Mouse (Mus musculus): ENCODE results near the gene Btbd19. TPM values are rescaled to one million over a fixed set of nuclear protein-coding genes. Genes with fewer than 3 reads are reported as not detected.

Gene Btbd19
- polyA plus RNA-seq, 1 experiment from 2014 or later: 6.7 TPM

DNA sequence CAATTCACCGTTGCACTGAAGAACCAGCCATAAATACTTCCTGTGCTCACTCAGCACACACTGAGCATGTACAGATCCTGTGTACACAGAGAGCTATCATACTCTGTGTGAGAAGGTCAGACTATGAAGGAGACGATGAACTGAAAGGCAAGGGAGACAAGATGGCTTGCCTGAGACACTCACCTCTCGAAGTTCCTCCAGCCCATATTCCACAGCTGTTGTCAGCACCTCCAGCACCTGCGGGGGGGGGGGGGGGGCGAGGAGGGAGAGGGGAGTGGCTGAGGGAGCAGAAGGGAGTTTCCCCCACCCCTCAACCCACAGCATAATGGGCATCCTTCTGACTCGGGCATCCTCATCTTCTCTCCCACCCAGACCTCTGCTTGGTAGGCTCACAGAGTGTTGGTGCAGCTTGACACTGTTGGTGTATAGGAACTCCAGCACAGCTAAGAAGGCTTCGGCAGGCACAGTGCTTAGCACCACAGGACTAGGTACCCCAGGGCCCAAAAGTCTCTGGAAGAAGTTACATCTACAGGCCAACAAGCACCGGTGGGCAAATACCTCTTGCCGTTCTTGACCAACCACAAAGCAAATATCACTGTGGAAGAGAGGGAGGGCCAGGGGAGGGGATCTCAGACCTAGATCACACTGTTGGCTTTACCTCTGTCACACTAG, 1.8 kb downstream of the Btbd19 start:
- Histone ChIP-seq H3K27me3 (replicated peaks) (no peaks in the 10 kb centered on the region), H3K4me2 (no peak overlapping the region), H3K4me3 (replicated peaks) (no peak overlapping the region), H3K9me3 (no peaks in the 10 kb centered on the region), H3K9ac (no peak overlapping the region), H3K27ac (peak overlapping the region; percentile 1; the same call in 1 of the 2 replicates), H3K36me3 (peaks cover 1% of the 10 kb centered on the region; the same call in 1 of the 2 replicates), H3K4me1 (peaks cover 24% of the 10 kb centered on the region)
- ATAC-seq (ENCODE audit: insufficient read depth, low FRiP score, low read depth): no peak
- 61% methylated on average over 9 of the region's 9 CpGs for WGBS

DNA sequence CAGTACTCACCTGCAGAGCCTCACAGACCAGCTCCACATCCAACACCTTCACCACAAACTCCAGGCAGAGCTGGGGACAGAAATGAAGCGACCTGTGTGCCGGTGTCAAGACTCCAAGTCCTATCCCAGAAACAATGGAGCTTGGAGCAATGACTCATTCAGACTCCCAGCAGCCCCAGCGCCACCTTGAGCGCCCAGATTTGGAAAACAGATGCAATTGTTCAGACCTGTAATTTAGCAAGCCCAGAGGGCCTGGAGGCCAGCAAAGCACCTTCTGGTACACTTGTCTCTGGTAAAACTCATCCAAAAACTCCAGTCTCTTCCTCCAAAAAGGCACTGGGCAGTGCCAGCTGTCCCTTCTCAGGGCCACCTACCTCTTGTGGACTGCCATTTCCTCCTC, 3.3 kb downstream of the Btbd19 start:
- Histone ChIP-seq H3K27ac (0 out of 2 replicates have a peak overlapping the region, but pooled peaks have one; percentile 2), H3K9ac (no peak overlapping the region), H3K4me2 (no peak overlapping the region), H3K4me1 (peaks cover 24% of the 10 kb centered on the region), H3K27me3 (replicated peaks) (no peaks in the 10 kb centered on the region), H3K9me3 (no peaks in the 10 kb centered on the region), H3K4me3 (replicated peaks) (no peak overlapping the region), H3K36me3 (no peaks in the 10 kb centered on the region)
- no peak for ATAC-seq (ENCODE audit: insufficient read depth, low FRiP score, low read depth)
- WGBS: 79% methylated on average over 4 of the region's 4 CpGs

DNA sequence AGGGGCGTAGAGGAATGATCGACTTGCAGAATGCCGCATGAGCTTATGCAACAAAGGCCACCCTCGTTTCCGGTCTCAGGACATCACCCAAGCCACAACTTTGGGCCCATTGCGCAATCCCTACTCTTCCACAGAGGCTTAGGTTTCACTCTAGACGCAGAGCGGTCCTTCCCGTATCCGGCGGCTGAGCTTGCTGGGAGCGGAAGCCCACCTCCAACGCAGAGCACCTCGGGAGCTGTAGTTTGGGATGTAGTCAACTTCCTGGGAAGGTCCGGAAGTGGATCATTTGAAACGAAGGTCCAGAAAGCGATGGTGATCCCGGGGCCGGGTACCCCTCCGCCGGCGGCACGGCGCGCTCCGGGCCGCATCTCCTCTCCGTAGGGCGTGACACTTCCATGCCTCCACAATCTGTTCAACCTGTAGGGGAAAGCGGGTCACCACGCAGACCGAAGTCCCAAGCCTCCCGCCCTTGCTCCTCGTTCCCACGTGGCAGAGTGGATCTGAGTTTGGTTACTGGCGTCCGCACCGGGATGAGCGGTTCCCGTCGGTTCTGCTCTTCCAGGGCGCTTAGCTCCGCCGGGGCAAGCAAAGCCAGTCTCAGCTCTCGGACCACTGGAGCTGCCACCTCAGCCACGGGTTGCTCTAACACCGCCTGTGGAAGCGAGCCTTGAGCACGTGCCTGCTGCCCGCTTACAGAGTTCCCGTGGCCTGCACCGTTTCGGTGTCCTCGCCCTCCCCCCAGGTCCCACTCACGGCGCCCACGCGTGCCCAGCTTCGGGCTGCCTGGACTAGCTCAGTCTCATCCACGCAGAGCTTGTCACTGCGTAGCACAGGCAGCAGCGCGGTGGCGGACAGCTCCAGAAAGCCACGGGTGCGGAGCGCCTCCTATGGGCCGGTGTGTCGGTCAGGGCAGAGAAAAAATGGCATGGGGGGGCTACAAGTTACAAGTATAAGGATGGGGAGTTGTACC, 4.8 kb downstream of the Btbd19 start:
- no peaks in the 10 kb centered on the region for H3K9me3 ChIP-seq
- H3K27ac ChIP-seq: peak overlapping the region; percentile 84
- H3K4me1 ChIP-seq: peaks cover 15% of the 10 kb centered on the region
- H3K36me3 ChIP-seq: no peaks in the 10 kb centered on the region
- no peaks in the 10 kb centered on the region for H3K27me3 ChIP-seq (replicated peaks)
- peak overlapping the region; percentile 82 for H3K4me3 ChIP-seq (replicated peaks)
- peak overlapping the region; percentile 66 for H3K9ac ChIP-seq
- ATAC-seq (ENCODE audit: insufficient read depth, low FRiP score, low read depth): peak; percentile 93
- WGBS: under 1% methylated on average over 69 of the region's 69 CpGs
- peak overlapping the region; percentile 100 for H3K4me2 ChIP-seq

DNA sequence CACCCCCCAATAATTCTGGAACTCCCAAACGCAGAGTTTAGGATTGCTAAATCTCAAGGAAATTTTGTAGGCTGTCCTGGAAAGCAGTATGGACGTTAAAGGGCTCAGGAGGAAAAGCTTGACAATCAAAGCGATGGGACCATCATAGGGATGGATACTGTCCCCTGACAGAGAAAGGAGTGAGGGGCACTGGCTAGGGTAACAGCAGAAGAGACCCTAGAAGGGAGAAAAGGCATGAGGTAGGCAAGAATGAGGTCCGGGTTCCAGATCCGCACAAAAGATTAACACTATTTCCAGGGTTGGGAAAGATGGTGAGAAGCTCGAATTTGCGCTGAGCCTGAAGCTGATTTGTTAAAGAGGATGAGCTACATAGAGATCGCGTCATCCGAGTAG, 5.5 kb downstream of the Btbd19 start:
- no peaks in the 10 kb centered on the region for H3K36me3 ChIP-seq
- H3K9ac ChIP-seq: peak overlapping the region; percentile 14; the same call in 1 of the 2 replicates
- ATAC-seq (ENCODE audit: insufficient read depth, low FRiP score, low read depth): no peak
- H3K4me2 ChIP-seq: peak overlapping the region; percentile 100
- peaks cover 8% of the 10 kb centered on the region for H3K4me1 ChIP-seq
- WGBS: 2% methylated on average over 10 of the region's 10 CpGs
- H3K27me3 ChIP-seq (replicated peaks): no peaks in the 10 kb centered on the region
- H3K4me3 ChIP-seq (replicated peaks): peak overlapping the region; percentile 82
- H3K27ac ChIP-seq: peak overlapping the region; percentile 84
- H3K9me3 ChIP-seq: no peaks in the 10 kb centered on the region

DNA sequence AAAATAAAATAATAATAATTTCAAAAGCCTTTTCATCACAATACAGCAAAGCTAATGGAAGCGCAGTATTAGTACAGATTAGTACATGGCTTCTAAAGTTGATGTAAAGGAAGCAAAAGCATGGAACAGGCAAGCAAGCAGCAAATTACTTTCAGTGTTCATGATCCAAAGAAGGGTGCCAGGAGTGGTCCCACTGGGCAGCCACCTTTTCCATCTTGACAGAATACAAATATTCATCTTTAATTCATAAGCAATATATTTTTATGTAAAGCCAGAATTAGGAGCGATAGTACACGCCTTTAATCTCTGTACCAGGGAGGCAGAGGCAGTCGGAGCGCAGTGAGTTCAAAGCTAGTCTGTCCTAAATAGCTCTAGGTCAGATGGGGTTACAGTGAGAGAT, 5.9 kb downstream of the Btbd19 start:
- Histone ChIP-seq H3K9ac (peak overlapping the region; percentile 14; the same call in 1 of the 2 replicates), H3K4me1 (peaks cover 5% of the 10 kb centered on the region; the same call in 1 of the 2 replicates), H3K27me3 (replicated peaks) (no peaks in the 10 kb centered on the region), H3K4me3 (replicated peaks) (peak overlapping the region; percentile 82), H3K9me3 (no peaks in the 10 kb centered on the region), H3K27ac (peak overlapping the region; percentile 84), H3K4me2 (peak overlapping the region; percentile 100), H3K36me3 (0 out of 2 replicates have a peak, but pooled peaks cover 3% of the 10 kb centered on the region)
- ATAC-seq (ENCODE audit: insufficient read depth, low FRiP score, low read depth): no peak
- 78% methylated on average over 5 of the region's 5 CpGs for WGBS

DNA sequence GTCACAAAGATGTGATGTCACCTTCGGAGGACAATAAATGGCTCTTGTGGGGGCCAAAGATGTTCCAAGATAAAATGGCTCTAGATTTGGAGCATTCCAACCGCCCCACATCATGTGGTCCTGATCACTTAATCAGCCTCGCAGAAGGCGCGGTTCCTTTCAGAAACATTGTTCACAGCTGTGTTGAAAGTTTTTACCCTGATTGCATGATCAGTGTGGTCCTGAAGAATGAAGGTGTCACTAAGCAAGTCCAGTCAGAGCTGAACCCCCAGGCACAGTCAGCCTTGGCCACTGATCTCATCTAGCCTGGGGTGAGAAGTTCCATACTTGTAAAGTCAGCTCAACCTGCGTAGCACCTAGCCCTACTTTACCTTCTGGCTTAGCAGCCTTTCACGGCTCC, 7.6 kb downstream of the Btbd19 start:
- no peaks in the 10 kb centered on the region for H3K27me3 ChIP-seq (replicated peaks)
- WGBS: 92% methylated on average over 7 of the region's 7 CpGs

DNA sequence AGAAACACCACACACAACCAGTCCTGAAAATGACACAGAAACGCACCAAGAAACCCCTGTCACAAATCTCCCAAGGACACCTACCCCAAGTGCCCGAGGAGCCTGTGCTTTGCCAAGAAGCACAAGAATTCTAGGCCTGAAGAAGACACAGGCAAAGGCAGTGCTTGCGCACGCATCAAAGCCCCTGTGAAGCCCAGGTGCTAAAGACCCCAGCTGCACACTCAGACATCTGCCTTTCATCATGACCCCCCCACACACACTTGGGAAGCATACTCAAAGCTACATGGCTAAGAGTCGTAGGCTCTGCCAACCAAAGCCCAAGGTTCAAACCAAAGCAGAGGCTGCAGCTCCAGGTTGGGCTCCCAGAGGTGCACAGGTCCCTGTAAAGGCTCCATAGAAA, 9.9 kb downstream of the Btbd19 start:
- H3K4me2 ChIP-seq: no peak overlapping the region
- H3K27ac ChIP-seq: no peak overlapping the region
- H3K9ac ChIP-seq: no peak overlapping the region
- no peaks in the 10 kb centered on the region for H3K27me3 ChIP-seq (replicated peaks)
- no peaks in the 10 kb centered on the region for H3K9me3 ChIP-seq
- H3K36me3 ChIP-seq: peaks cover 5% of the 10 kb centered on the region; the same call in 1 of the 2 replicates
- WGBS: 80% methylated on average over 5 of the region's 5 CpGs
- no peak for ATAC-seq (ENCODE audit: insufficient read depth, low FRiP score, low read depth)
- H3K4me1 ChIP-seq: no peaks in the 10 kb centered on the region
- H3K4me3 ChIP-seq (replicated peaks): no peak overlapping the region

More for the DNA sequence above, 7.6 kb downstream of the Btbd19 start:
- Histone ChIP-seq H3K9ac (no peak overlapping the region), H3K4me1 (no peaks in the 10 kb centered on the region), H3K36me3 (0 out of 2 replicates have a peak, but pooled peaks cover 3% of the 10 kb centered on the region), H3K4me3 (replicated peaks) (no peak overlapping the region), H3K4me2 (no peak overlapping the region), H3K27ac (no peak overlapping the region), H3K9me3 (no peaks in the 10 kb centered on the region)
- ATAC-seq (ENCODE audit: insufficient read depth, low FRiP score, low read depth): no peak

DNA sequence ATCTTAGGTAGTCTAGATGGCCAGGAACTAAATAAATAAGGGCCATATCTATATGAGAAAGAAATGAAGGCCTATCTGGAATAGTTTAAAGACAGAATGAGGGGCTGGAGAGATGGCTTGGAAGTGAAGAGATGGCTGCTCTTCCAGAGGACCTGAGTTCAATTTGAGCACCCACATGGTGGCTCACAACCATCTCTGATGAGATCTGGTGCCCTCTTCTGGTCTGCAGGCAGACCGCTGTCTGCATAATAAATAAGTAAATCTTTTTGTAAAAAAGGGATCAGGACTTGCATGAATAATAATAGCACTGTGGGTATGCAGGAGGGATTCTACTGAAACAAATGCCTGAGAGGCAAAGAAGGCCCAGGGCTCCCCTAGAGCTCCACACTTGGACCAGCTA, 12.3 kb downstream of the Btbd19 start:
- WGBS: 96% methylated on average over 1 of the region's 1 CpGs
- H3K4me3 ChIP-seq (replicated peaks): no peak overlapping the region
- no peak overlapping the region for H3K27ac ChIP-seq
- H3K4me2 ChIP-seq: no peak overlapping the region
- H3K4me1 ChIP-seq: no peaks in the 10 kb centered on the region
- peaks cover 5% of the 10 kb centered on the region; the same call in 1 of the 2 replicates for H3K36me3 ChIP-seq
- no peak for ATAC-seq (ENCODE audit: insufficient read depth, low FRiP score, low read depth)
- no peaks in the 10 kb centered on the region for H3K9me3 ChIP-seq
- no peaks in the 10 kb centered on the region for H3K27me3 ChIP-seq (replicated peaks)
- H3K9ac ChIP-seq: no peak overlapping the region

DNA sequence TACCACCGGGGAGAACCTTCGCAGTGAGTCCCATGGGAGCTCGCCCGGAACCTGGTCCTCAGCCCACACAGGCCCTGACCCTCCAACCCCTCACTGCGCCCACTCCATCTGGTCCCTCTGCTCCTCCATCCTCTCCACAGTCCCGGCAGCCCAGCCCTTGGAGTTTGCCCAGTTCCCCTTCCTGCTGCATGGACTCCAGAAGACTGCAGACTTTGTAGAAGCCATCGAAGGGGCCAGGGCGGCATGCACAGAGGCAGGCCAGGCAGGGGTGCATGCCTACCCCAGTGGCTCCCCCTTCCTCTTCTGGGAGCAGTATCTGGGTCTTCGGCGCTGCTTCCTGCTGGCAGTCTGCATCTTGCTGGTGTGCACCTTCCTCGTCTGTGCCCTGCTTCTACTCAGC, 14.5 kb downstream of the Btbd19 start:
- no peak overlapping the region for H3K4me3 ChIP-seq (replicated peaks)
- H3K36me3 ChIP-seq: peaks cover 5% of the 10 kb centered on the region; the same call in 1 of the 2 replicates
- H3K27me3 ChIP-seq (replicated peaks): no peaks in the 10 kb centered on the region
- no peak for ATAC-seq (ENCODE audit: insufficient read depth, low FRiP score, low read depth)
- no peak overlapping the region for H3K9ac ChIP-seq
- H3K27ac ChIP-seq: no peak overlapping the region
- no peaks in the 10 kb centered on the region for H3K4me1 ChIP-seq
- H3K4me2 ChIP-seq: no peak overlapping the region
- 95% methylated on average over 11 of the region's 11 CpGs for WGBS
- no peaks in the 10 kb centered on the region for H3K9me3 ChIP-seq

DNA sequence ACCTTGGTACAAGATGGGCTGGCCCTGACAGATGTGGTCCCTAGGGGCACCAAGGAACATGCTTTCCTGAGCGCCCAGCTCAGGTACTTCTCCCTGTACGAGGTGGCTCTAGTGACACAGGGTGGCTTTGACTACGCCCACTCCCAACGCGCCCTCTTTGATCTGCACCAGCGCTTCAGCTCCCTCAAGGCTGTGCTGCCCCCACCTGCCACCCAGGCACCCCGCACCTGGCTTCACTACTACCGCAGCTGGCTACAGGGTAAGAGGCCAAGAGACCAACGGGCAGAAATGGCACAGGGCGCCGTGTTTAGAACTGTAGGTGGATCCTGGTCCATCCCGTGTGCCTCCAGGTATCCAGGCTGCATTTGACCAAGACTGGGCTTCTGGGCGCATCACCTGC, 15.3 kb downstream of the Btbd19 start:
- Histone ChIP-seq H3K36me3 (peaks cover 5% of the 10 kb centered on the region; the same call in 1 of the 2 replicates), H3K4me1 (no peaks in the 10 kb centered on the region)
- WGBS: 86% methylated on average over 13 of the region's 13 CpGs

DNA sequence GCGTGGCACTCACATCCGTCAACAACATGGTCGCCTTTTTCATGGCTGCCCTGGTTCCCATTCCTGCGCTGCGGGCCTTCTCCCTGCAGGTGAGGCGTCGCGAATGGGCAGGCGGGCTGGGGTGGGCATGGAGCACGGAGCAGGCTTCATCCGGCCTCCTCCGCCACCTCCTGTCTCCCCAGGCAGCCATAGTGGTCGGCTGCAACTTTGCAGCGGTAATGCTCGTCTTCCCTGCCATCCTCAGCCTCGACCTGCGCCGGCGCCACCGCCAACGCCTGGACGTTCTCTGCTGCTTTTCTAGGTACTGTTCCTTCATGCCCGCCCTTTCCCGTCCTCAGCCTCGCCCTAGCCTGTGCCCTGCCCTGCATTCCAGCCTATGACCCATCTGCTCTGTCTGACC, 16.2 kb downstream of the Btbd19 start:
- Histone ChIP-seq H3K9ac (no peak overlapping the region), H3K4me2 (no peak overlapping the region), H3K4me1 (no peaks in the 10 kb centered on the region), H3K4me3 (replicated peaks) (no peak overlapping the region), H3K27ac (no peak overlapping the region), H3K9me3 (no peaks in the 10 kb centered on the region), H3K36me3 (peaks cover 2% of the 10 kb centered on the region; the same call in 1 of the 2 replicates), H3K27me3 (replicated peaks) (no peaks in the 10 kb centered on the region)
- ATAC-seq (ENCODE audit: insufficient read depth, low FRiP score, low read depth): no peak
- WGBS: 93% methylated on average over 25 of the region's 25 CpGs

More for the DNA sequence above, 15.3 kb downstream of the Btbd19 start:
- Histone ChIP-seq H3K4me2 (no peak overlapping the region), H3K9ac (no peak overlapping the region), H3K27me3 (replicated peaks) (no peaks in the 10 kb centered on the region), H3K27ac (no peak overlapping the region), H3K9me3 (no peaks in the 10 kb centered on the region), H3K4me3 (replicated peaks) (no peak overlapping the region)
- ATAC-seq (ENCODE audit: insufficient read depth, low FRiP score, low read depth): no peak

DNA sequence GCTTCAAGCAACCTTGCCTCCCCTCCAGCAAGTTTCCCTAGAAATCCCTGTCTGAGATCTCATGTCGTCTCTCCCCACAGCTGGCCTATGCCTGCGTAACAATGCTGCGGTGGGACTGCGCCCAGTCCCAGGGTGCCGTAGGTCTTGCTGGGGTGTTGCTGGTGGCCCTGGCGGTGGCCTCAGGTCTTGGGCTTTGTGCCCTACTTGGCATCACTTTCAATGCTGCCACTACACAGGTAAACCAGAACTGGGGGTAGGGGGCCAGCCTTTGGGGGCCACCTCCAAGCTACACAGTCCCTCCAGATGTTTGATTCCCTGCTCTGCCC, 17.0 kb downstream of the Btbd19 start:
- no peak overlapping the region for H3K4me3 ChIP-seq (replicated peaks)
- H3K36me3 ChIP-seq: peaks cover 2% of the 10 kb centered on the region; the same call in 1 of the 2 replicates
- no peak overlapping the region for H3K9ac ChIP-seq
- H3K27me3 ChIP-seq (replicated peaks): no peaks in the 10 kb centered on the region
- H3K9me3 ChIP-seq: no peaks in the 10 kb centered on the region
- no peak overlapping the region for H3K4me2 ChIP-seq
- no peak overlapping the region for H3K27ac ChIP-seq
- H3K4me1 ChIP-seq: no peaks in the 10 kb centered on the region
- 93% methylated on average over 6 of the region's 6 CpGs for WGBS
- ATAC-seq (ENCODE audit: insufficient read depth, low FRiP score, low read depth): no peak
